Mouse (Mus musculus) small intestine, adult 2 months (tissue): ENCODE measurements around the gene Hexim1.

Experiments
- CTCF ChIP-seq: fragments of 200-500 bp; IDR thresholded peaks from 2 replicates; pipeline ENCODE4 v1.5.1; 2012; ENCODE audit warnings: low read depth, mild to moderate bottlenecking, control low read depth, inconsistent platforms, low read length, moderate library complexity, mixed read lengths; ENCODE audit not compliant: insufficient replicate concordance, insufficient read length; ENCODE audit errors: extremely low read depth
- POLR2A ChIP-seq: fragments of 200-500 bp; IDR thresholded peaks from 2 replicates; pipeline ENCODE4 v1.6.1; 2012; ENCODE audit warnings: low read depth, mild to moderate bottlenecking, control low read depth, inconsistent platforms, low read length, moderate library complexity

- TF ChIP-seq CTCF (no peak), POLR2A (no peak)
Measured at GRCm38 (mm10) chr11:103147766-103148165, 31.7 kb downstream of the Hexim1 start.
